Mouse (Mus musculus): ENCODE measurements around the gene Dcaf8. TPM values are rescaled to one million over a fixed set of nuclear protein-coding genes. Genes with fewer than 3 reads are reported as not detected.
A peak's percentile ranks its signal among the peaks of the same experiment; 100 is the strongest.

The Dcaf8 gene
- polyA plus RNA-seq, 1 experiment = 38.5 TPM

- 24% methylated on average over 4 of the region's 4 CpGs for WGBS
- DNase-seq (ENCODE audit: low read depth in 1 of 2, low spot score in 2 of 2) = no peak
- no peak overlapping the region for H3K4me3 ChIP-seq (ENCODE audit: extremely low read depth, insufficient read depth, insufficient read length)
- H3K36me3 ChIP-seq (ENCODE audit: control insufficient read depth, insufficient read depth, low read length) = peaks cover 9% of the 10 kb centered on the region
- H3K27me3 ChIP-seq (ENCODE audit: control insufficient read depth, insufficient read depth, low read length) = no peaks in the 10 kb centered on the region
- no peak for TF ChIP-seq POLR2A (IDR thresholded peaks at IDR 0.05; ENCODE audit: low read depth, low read length)
- peaks cover 4% of the 10 kb centered on the region; the same call in 1 of the 2 replicates for H3K4me1 ChIP-seq (ENCODE audit: control insufficient read depth, insufficient read depth, insufficient read length)
- H3K27ac ChIP-seq (ENCODE audit: insufficient read depth, low read length) = no peak overlapping the region
Measured at GRCm38 (mm10) chr1:172203566-172203965, 55.7 kb downstream of the Dcaf8 start.

GRCm38 (mm10) chr1:172204033-172204813 lies 56.3 kb downstream of the Dcaf8 start:
- no peak for TF ChIP-seq POLR2A (IDR thresholded peaks at IDR 0.05; ENCODE audit: low read depth, low read length)
- no peak for TF ChIP-seq CTCF (IDR thresholded peaks at IDR 0.05; ENCODE audit: extremely low read depth, insufficient read depth, insufficient read length, insufficient replicate concordance)
- peaks cover 4% of the 10 kb centered on the region; the same call in 1 of the 2 replicates for H3K4me1 ChIP-seq (ENCODE audit: control insufficient read depth, insufficient read depth, insufficient read length)
- no peaks in the 10 kb centered on the region for H3K27me3 ChIP-seq (ENCODE audit: control insufficient read depth, insufficient read depth, low read length)
- H3K4me3 ChIP-seq (ENCODE audit: extremely low read depth, insufficient read depth, insufficient read length) = no peak overlapping the region
- peaks cover 9% of the 10 kb centered on the region for H3K36me3 ChIP-seq (ENCODE audit: control insufficient read depth, insufficient read depth, low read length)
- no peak for DNase-seq (ENCODE audit: low read depth in 1 of 2, low spot score in 2 of 2)
- 74% methylated on average over 9 of the region's 9 CpGs for WGBS
- H3K27ac ChIP-seq (ENCODE audit: insufficient read depth, low read length) = no peak overlapping the region

GRCm38 (mm10) chr1:172204814-172205740 lies 57.2 kb downstream of the Dcaf8 start:
- DNase-seq (ENCODE audit: low read depth in 1 of 2, low spot score in 2 of 2) = no peak
- no peak overlapping the region for H3K4me3 ChIP-seq (ENCODE audit: extremely low read depth, insufficient read depth, insufficient read length)
- H3K36me3 ChIP-seq (ENCODE audit: control insufficient read depth, insufficient read depth, low read length) = peaks cover 4% of the 10 kb centered on the region
- H3K27me3 ChIP-seq (ENCODE audit: control insufficient read depth, insufficient read depth, low read length) = no peaks in the 10 kb centered on the region
- no peak for TF ChIP-seq POLR2A (IDR thresholded peaks at IDR 0.05; ENCODE audit: low read depth, low read length)
- TF ChIP-seq CTCF (IDR thresholded peaks at IDR 0.05; ENCODE audit: extremely low read depth, insufficient read depth, insufficient read length, insufficient replicate concordance) = no peak
- 83% methylated on average over 15 of the region's 15 CpGs for WGBS
- peaks cover 4% of the 10 kb centered on the region; the same call in 1 of the 2 replicates for H3K4me1 ChIP-seq (ENCODE audit: control insufficient read depth, insufficient read depth, insufficient read length)
- H3K27ac ChIP-seq (ENCODE audit: insufficient read depth, low read length) = no peak overlapping the region

GRCm38 (mm10) chr1:172205741-172206087 lies 57.8 kb downstream of the Dcaf8 start:
- H3K4me3 ChIP-seq (ENCODE audit: extremely low read depth, insufficient read depth, insufficient read length) = peak overlapping the region; percentile 83
- 3% methylated on average over 3 of the region's 3 CpGs for WGBS
- H3K27ac ChIP-seq (ENCODE audit: insufficient read depth, low read length) = no peak overlapping the region
- DNase-seq (ENCODE audit: low read depth in 1 of 2, low spot score in 2 of 2) = peak in 1 of 2 experiments; percentile 17
- no peaks in the 10 kb centered on the region for H3K27me3 ChIP-seq (ENCODE audit: control insufficient read depth, insufficient read depth, low read length)
- TF ChIP-seq POLR2A (IDR thresholded peaks at IDR 0.05; ENCODE audit: low read depth, low read length) (no peak), CTCF (IDR thresholded peaks at IDR 0.05; ENCODE audit: extremely low read depth, insufficient read depth, insufficient read length, insufficient replicate concordance) (no peak)
- peaks cover 2% of the 10 kb centered on the region; the same call in 1 of the 2 replicates for H3K36me3 ChIP-seq (ENCODE audit: control insufficient read depth, insufficient read depth, low read length)
- H3K4me1 ChIP-seq (ENCODE audit: control insufficient read depth, insufficient read depth, insufficient read length) = peaks cover 4% of the 10 kb centered on the region; the same call in 1 of the 2 replicates

GRCm38 (mm10) chr1:172206141-172206917 lies 58.4 kb downstream of the Dcaf8 start, which contains the start of gene Pea15a:
Pea15a (minus strand) TSS chr1:172206804.
- Histone ChIP-seq H3K36me3 (ENCODE audit: control insufficient read depth, insufficient read depth, low read length) (no peaks in the 10 kb centered on the region; the same call in 1 of the 2 replicates), H3K4me1 (ENCODE audit: control insufficient read depth, insufficient read depth, insufficient read length) (peaks cover 4% of the 10 kb centered on the region; the same call in 1 of the 2 replicates), H3K4me3 (ENCODE audit: extremely low read depth, insufficient read depth, insufficient read length) (peak within 1 kb of the TSS; percentile 83), H3K27me3 (ENCODE audit: control insufficient read depth, insufficient read depth, low read length) (no peaks in the 10 kb centered on the region), H3K27ac (ENCODE audit: insufficient read depth, low read length) (peak within 1 kb of the TSS; percentile 75)
- no peak; the same call in 1 of the 2 replicates for TF ChIP-seq POLR2A (IDR thresholded peaks at IDR 0.05; ENCODE audit: low read depth, low read length)
- no peak for TF ChIP-seq CTCF (IDR thresholded peaks at IDR 0.05; ENCODE audit: extremely low read depth, insufficient read depth, insufficient read length, insufficient replicate concordance)
- WGBS = 2% methylated on average over 38 of the region's 40 CpGs
- DNase-seq (ENCODE audit: low read depth in 1 of 2, low spot score in 2 of 2) = peak; percentile 25 to 69

GRCm38 (mm10) chr1:172207111-172207584 lies 59.3 kb downstream of the Dcaf8 start:
- WGBS = 52% methylated on average over 7 of the region's 7 CpGs
- Histone ChIP-seq H3K4me1 (ENCODE audit: control insufficient read depth, insufficient read depth, insufficient read length) (peaks cover 4% of the 10 kb centered on the region; the same call in 1 of the 2 replicates), H3K27ac (ENCODE audit: insufficient read depth, low read length) (0 out of 2 replicates have a peak overlapping the region, but pooled peaks have one; percentile 8), H3K4me3 (ENCODE audit: extremely low read depth, insufficient read depth, insufficient read length) (no peak overlapping the region), H3K36me3 (ENCODE audit: control insufficient read depth, insufficient read depth, low read length) (no peaks in the 10 kb centered on the region), H3K27me3 (ENCODE audit: control insufficient read depth, insufficient read depth, low read length) (no peaks in the 10 kb centered on the region)
- no peak for DNase-seq (ENCODE audit: low read depth in 1 of 2, low spot score in 2 of 2)
- no peak for TF ChIP-seq POLR2A (IDR thresholded peaks at IDR 0.05; ENCODE audit: low read depth, low read length)
- no peak for TF ChIP-seq CTCF (IDR thresholded peaks at IDR 0.05; ENCODE audit: extremely low read depth, insufficient read depth, insufficient read length, insufficient replicate concordance)
